Mouse (Mus musculus) liver, adult (tissue): Measurements from ENCODE around the gene Rhof.

ENCODE experiments used
- GATA4 ChIP-seq: IDR thresholded peaks from 2 replicates; pipeline ENCODE4 v1.6.1; 2014; ENCODE audit warnings: mild to moderate bottlenecking, low read length; ENCODE audit not compliant: insufficient replicate concordance

Rhof gene

DNA sequence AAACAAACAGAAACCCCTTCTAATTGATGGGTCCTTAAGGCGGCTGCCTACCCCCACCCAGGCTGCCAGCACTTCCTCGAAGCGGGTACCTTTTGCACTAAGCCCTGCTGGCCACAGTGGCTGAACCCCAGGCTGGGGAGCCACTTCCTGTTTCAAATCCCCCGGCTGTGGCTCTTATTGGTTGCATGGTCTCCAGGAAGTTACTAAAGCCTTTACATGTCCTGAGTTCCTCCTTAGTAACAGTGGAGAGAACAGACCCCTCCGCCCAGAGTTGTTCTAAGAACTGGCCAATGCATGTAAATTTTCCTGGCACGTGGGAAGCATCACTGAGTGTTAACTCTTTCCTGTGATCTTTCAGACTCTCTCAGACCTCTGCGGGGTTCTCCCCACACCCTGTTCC, 18.6 kb upstream of the Rhof start:
- TF ChIP-seq GATA4 = no peak

DNA sequence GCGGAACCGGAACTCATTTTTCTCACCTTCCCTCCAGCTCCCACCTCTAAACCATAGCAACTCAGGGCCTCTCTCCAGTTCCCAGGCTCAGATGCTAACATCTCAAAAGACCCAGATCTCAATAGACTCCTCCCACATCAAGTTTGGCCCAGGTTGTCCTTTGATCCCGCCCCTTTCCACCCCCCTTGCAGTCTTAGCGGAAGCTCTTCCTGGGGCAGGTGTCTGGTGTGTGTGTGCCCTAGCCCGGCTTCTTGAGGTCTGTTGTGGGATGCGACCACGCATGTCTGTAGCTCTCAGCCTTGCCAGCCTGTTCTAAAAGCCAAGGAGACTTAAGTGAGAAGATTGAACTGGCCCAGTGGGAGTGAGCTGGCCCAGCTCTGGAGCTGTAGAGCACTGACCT, 18.1 kb upstream of the Rhof start:
- no peak for TF ChIP-seq GATA4

- no peak for TF ChIP-seq GATA4
These were observed 17.2 kb upstream of the Rhof start for GRCm38 (mm10) chr5:123149451-123150400.

DNA sequence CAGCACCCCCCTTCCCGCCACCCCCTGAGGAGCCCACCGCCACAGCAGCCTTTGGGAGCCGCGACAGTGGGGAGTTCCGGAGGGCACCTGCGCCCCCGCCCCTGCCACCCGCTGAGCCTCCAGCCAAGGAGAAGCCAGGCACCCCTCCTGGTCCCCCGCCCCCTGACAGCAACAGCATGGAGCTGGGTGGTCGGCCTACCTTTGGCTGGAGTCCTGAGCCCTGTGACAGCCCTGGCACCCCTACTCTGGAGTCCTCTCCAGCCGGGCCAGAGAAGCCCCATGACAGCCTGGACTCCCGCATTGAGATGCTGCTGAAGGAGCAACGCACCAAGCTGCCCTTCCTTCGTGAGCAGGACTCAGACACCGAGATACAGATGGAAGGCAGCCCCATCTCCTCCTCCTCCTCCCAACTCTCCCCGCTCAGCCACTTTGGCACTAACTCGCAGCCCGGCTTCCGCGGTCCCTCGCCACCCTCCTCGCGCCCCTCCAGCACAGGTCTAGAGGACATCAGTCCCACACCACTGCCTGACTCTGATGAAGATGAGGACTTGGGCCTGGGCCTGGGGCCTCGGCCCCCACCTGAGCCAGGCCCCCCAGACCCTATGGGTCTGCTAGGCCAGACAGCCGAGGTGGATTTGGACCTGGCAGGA, 15.7 kb upstream of the Rhof start:
- no peak for TF ChIP-seq GATA4

DNA sequence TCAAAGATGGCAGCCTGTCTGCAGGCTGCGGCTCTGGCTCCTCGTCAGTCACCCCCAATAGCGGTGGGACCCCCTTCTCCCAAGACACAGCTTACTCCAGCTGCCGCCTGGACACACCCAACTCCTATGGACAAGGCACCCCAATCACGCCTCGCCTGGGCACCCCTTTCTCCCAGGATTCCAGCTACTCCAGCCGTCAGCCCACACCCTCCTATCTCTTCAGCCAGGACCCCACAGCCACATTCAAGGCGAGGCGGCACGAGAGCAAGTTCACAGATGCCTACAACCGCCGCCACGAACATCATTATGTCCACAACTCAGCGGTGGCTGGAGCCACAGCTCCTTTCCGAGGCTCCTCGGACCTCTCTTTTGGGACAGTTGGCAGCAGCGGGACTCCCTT, 15.1 kb upstream of the Rhof start:
- TF ChIP-seq GATA4 = no peak

GRCm38 (mm10) chr5:123146357-123146756, 13.9 kb upstream of the Rhof start:
- TF ChIP-seq GATA4 = no peak

DNA sequence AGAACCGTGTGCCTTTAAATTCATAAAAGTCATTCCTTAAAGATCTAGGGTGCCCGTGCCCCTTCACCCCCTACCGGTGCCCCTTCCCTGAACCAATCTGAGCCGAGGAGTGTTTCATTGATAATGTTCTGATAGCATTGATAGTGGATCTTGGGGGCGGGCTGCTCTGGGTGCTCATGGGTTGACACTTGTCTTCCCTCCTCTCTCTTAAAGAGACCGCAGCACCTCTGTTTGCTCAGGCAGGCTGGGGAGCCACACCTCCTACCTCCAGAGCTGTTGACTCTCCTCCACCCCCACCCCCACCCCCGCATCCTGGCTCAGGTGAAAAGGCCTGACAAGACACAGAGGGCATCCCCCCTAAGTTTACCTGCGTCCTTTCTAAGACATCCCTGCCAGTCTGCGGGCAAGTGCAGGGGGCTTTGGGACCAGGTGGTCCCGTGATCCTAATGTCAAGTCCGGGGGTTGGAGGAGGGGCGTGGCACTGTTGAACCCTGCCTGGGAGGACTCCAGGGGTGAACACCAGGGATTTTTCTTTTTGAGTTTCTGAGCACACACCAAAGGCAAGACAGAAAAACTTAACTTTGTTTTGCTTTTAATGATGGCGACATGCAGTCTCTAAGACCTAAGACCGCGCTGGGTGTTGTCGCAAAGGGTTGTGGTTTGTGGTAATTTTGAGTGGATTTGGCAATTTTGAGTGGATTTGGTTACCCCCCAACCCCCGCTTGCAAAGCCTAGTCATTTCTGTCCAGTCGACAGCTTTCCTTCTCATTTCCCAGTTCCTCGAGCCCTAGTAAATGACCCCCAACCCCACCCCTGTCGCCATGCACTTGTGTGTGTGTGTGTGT, 12.5 kb upstream of the Rhof start:
- no peak for TF ChIP-seq GATA4

DNA sequence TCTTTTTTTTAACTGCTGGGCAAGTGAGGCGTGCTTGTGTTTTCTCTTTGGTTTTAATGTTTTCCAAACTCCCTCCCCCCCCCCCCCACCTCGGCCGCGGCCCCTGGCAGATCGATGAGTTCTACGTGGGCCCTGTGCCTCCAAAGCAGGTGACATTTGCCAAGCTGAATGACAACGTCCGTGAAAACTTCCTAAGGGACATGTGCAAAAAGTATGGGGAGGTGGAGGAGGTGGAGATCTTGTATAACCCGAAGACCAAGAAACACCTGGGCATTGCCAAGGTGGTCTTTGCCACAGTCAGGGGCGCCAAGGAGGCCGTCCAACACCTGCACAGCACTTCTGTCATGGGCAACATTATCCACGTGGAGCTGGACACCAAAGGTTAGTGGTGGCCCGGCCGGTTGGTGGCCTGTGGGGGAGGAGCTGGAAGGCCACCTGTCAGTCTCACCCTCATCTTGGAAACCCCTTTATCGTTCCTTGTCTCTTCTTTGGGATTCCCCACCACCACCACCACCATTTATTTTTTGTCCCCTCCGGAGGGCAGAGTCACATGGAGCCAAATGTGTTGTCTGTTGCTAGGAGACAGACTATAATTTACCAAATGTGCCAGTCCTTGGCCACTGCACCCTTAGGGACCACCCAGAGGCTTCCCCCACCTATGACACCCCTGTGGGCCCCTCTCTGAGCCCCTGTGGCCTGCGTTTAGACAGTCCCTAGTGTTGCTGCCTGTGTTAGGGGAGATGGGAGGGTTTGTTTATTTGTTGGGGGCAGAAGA, 11.7 kb upstream of the Rhof start:
- no peak for TF ChIP-seq GATA4

GRCm38 (mm10) chr5:123143251-123143970, 10.9 kb upstream of the Rhof start:
- no peak for TF ChIP-seq GATA4

- no peak for TF ChIP-seq GATA4
These were observed 10.0 kb upstream of the Rhof start, which contains the start of gene Setd1b for GRCm38 (mm10) chr5:123142161-123143157. Gene Setd1b, plus strand, starts transcription at chr5:123142193.

- no peak for TF ChIP-seq GATA4
These were observed 9.2 kb upstream of the Rhof start for GRCm38 (mm10) chr5:123141555-123142160.
